Mouse (Mus musculus) effector memory CD4-positive, alpha-beta T cell, adult 7 months (primary cell): ENCODE data around the gene Zfp408. TPM values are rescaled to one million over a fixed set of nuclear protein-coding genes. Genes with fewer than 3 reads are reported as not detected.

ENCODE experiments used
- polyA plus RNA-seq: library from polyadenylated mRNA; unstranded; fragments of 100-300 nt; shearing (Covaris generic); gene quantifications from one replicate; pipeline ENCODE4 v1.2.1, GENCODE M21; 2017

Zfp408 gene
- polyA plus RNA-seq, result 10.9 TPM

DNA sequence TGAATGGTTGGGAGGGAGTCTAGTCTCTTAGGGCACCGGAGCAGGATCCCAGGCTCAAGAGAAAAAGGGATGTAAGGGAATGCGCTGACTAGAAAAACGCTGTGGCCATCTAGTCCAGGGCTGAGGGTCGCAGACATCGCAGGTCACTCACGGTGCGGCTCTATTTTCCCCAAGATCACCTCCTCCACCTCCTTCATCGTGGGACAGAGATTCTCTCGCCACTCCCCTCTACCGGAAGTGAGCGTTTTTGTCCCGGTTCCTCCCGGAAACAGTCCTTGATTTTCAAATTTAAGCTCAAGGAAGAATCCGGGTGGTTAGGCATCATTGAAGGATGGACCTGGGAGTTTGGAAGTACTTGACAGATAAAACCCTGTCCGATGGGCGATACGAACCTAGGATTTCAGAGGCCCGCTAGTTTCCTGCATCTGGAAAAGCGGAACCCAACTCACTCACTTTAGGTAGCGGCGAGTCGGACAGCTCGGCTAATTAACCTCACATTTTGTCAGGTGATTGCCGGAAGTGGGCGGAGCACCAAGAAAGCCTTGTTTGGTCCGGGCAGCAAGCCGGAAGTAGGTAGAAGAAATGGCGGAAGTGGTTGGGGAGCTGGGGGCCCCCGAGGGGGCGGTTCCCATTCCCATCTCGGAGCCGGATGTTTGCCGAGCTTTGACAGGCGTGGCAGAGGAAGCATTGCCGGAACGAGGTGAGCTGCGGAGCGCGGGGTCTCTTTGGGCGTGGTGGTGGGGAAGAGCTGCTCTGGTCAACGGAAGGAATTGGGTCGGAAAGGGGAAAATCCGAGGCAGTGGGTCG, at the start of gene Zfp408, which contains the start of gene Arhgap1:
Zfp408 (minus strand) TSS at position 239 of the 807 bp plus-strand sequence.
Arhgap1 (plus strand) TSS at position 308 of the 807 bp plus-strand sequence.

DNA sequence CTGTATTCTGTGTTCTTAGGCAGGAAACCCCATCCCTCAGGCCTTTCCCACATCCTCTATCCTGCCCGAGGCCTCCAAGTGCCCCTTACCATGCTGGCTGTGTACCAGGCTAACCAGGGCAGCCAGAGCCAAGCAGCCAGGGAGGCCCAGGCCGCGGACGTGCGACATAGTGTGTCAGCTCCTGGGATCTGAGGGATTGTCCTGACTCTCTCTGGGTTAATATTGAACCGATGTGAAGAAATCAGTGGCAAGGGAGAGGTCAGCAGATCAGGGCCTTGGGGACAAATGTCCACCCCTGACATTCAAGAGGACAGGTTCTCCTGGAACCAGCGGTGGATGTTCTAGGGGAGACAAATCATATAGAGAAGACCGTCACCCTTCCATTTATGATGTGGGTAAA, 13.4 kb downstream of the Zfp408 start, which contains the start of gene F2:
F2 (minus strand) TSS at position 186 of the 400 bp plus-strand sequence.

Other genes with a start within 250 kb of the Zfp408 start
- gene 1110051M20Rik, start 205.1 kb downstream of the Zfp408 start, polyA plus RNA-seq, result 16.4 TPM
- gene Lrp4, start 192.3 kb downstream of the Zfp408 start, polyA plus RNA-seq, result 0.35 TPM
- 27.1 TPM for gene Ckap5, start 123.0 kb downstream of the Zfp408 start, polyA plus RNA-seq
- gene F2, start 13.4 kb downstream of the Zfp408 start, polyA plus RNA-seq, result not detected
- gene Arhgap1, start 69 bp upstream of the Zfp408 start, polyA plus RNA-seq, result 114 TPM
- 48.5 TPM for gene Atg13, start 60.8 kb upstream of the Zfp408 start, polyA plus RNA-seq
- gene Harbi1, start 61.1 kb upstream of the Zfp408 start, polyA plus RNA-seq, result 5.2 TPM
- gene Ambra1, start 80.3 kb upstream of the Zfp408 start, polyA plus RNA-seq, result 39.2 TPM